Mouse (Mus musculus): Measurements from ENCODE around the gene Itih4.

DNA sequence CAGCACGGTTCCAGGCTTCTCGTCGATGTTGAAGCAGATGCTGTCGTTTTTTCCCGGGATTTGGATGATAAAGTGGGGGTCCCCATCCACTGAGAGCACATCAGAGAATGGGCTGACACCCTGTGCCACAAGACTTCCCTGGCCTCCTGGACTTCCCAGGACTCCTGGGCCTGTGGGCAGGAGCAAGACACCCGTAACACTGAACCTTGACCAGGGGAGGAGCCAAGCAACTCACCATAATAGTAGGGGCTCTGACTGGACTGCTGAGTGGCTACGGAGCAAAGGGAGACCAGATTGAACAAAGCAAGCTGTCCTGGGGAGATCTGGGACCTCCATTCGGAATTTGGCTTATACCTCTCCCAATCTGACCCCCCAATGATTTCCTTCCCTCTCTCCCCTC is 26.4 kb downstream of the Itih4 start:
- TF ChIP-seq EP300 (IDR thresholded peaks at IDR 0.05) = no peak
- TF ChIP-seq CTCF (IDR thresholded peaks at IDR 0.05) = no peak
